Mouse (Mus musculus): ENCODE results near the gene Alkbh4.

DNA sequence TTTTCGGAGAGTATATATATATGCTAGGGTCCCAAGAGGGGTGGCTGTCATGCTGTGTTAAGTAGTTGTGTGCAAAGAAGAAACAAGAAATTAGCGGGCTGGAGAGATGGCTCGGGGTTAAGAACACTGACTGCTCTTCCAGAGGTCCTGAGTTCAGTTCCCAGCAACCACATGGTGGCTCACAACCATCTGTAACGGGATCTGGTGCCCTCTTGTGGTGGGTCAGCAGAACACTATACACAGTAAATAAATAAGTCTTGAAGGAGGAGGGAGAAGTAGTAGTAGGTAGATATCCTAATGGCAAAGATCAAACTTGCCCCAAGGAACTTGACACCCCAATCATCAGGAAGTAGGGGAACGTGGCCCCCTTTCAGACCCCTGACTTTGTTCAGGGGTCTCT lies 6.8 kb downstream of the Alkbh4 start:
- TF ChIP-seq USF1 (IDR thresholded peaks at IDR 0.05; ENCODE audit: low read depth): no peak
- TF ChIP-seq CTCF (IDR thresholded peaks at IDR 0.05; ENCODE audit: control insufficient read depth, insufficient read depth, insufficient read length): no peak
- no peak for TF ChIP-seq CEBPB (IDR thresholded peaks at IDR 0.05; ENCODE audit: low read depth)

Measured in C2C12 (cell line).